24 mouse cellular contexts compared by ENCODE assay signal in the genomic region with DNA sequence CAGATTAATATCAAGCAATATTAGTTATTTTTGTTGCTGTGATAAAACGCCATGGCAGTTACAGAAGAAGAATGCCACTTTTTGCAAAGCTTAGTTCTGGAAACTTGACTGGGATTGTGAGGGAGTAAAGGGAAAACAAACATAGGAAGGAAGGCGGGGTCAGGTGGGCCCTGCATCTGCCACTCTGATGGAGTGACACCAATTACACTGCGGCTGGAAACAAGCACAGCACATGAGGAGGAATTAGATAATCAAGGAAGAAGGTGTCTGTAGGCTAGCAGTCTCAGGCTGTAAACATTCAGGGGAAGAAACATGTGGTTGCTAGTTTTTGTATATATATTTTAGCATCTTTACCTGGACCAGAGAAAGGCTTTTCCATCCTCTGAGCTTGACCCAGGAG.
DNase-seq lines count a peak whose midpoint lies in the region; ATAC-seq and TF ChIP-seq lines count a peak whose summit lies in the region.
"Had no signal": no experiment of that assay in that cellular context is flagged by ENCODE, and none has a peak within 500 bp of the region (broad histone marks: within the 10 kb centered on the region; RNA-seq: fewer than 3 reads in every experiment).

No protein-coding gene starts in this region.

- H3K4me2 ChIP-seq in hindbrain, embryonic 12.5 days (replicated peaks): no peak overlapping the region
- H3K4me2 ChIP-seq in hindbrain, postnatal 0 days (ENCODE audit: low read depth, low read length): no peak overlapping the region
- no peak overlapping the region for H3K4me2 ChIP-seq in midbrain, embryonic 14.5 days (ENCODE audit: low read length)
- no peak overlapping the region for H3K4me2 ChIP-seq in forebrain, embryonic 15.5 days (replicated peaks)
- H3K4me2 ChIP-seq: embryonic facial prominence, embryonic 13.5 days; heart, embryonic 15.5 days; limb, embryonic 15.5 days; liver, embryonic 13.5 days had no signal

- H3K9me3 ChIP-seq in hindbrain, embryonic 12.5 days (replicated peaks): no peaks in the 10 kb centered on the region
- no peaks in the 10 kb centered on the region for H3K9me3 ChIP-seq in hindbrain, postnatal 0 days (ENCODE audit: low read length)
- no peaks in the 10 kb centered on the region for H3K9me3 ChIP-seq in midbrain, embryonic 14.5 days (ENCODE audit: control insufficient read depth, low read length)
- no peaks in the 10 kb centered on the region for H3K9me3 ChIP-seq in midbrain, embryonic 10.5 days (replicated peaks)
- no peaks in the 10 kb centered on the region for H3K9me3 ChIP-seq in forebrain, embryonic 15.5 days
- H3K9me3 ChIP-seq: embryonic facial prominence, embryonic 13.5 days; heart, embryonic 10.5 days; heart, embryonic 15.5 days; limb, embryonic 10.5 days; limb, embryonic 15.5 days; liver, embryonic 13.5 days; megakaryocyte, embryonic 14.5 days had no signal

- no peak overlapping the region for H3K27ac ChIP-seq in hindbrain, embryonic 12.5 days
- no peak overlapping the region for H3K27ac ChIP-seq in hindbrain, postnatal 0 days
- peak overlapping the region; percentile 28; the same call in 1 of the 2 replicates for H3K27ac ChIP-seq in midbrain, embryonic 14.5 days (replicated peaks; ENCODE audit: low read depth, low read length)
- no peak overlapping the region for H3K27ac ChIP-seq in midbrain, embryonic 10.5 days (replicated peaks)
- H3K27ac ChIP-seq in forebrain, embryonic 15.5 days (replicated peaks): peak overlapping the region; percentile 27
- H3K27ac ChIP-seq: embryonic facial prominence, embryonic 13.5 days; heart, embryonic 10.5 days; heart, embryonic 15.5 days; limb, embryonic 10.5 days; limb, embryonic 15.5 days; liver, embryonic 13.5 days had no signal

- peak; percentile 75; the same call in 1 of the 2 replicates for ATAC-seq in hindbrain, embryonic 12.5 days (ENCODE audit: low FRiP score)
- no peak for ATAC-seq in hindbrain, postnatal 0 days
- no peak for ATAC-seq in midbrain, embryonic 14.5 days (ENCODE audit: low FRiP score, low TSS enrichment)
- ATAC-seq in forebrain, embryonic 15.5 days (replicated peaks): no peak
- ATAC-seq: intestine, postnatal 0 days; lung, postnatal 0 days had no signal

- no peak overlapping the region for H3K9ac ChIP-seq in hindbrain, embryonic 12.5 days
- H3K9ac ChIP-seq in hindbrain, postnatal 0 days (replicated peaks; ENCODE audit: low read length): no peak overlapping the region
- no peak overlapping the region for H3K9ac ChIP-seq in midbrain, embryonic 14.5 days (replicated peaks; ENCODE audit: low read length)
- H3K9ac ChIP-seq in forebrain, embryonic 15.5 days (replicated peaks): no peak overlapping the region
- H3K9ac ChIP-seq: embryonic facial prominence, embryonic 13.5 days; heart, embryonic 15.5 days; limb, embryonic 15.5 days; liver, embryonic 13.5 days had no signal

- WGBS in hindbrain, embryonic 12.5 days: 72% methylated on average over 3 of the region's 3 CpGs
- 63% methylated on average over 3 of the region's 3 CpGs for WGBS in hindbrain, postnatal 0 days
- 79% methylated on average over 3 of the region's 3 CpGs for WGBS in midbrain, embryonic 14.5 days
- 88% methylated on average over 3 of the region's 3 CpGs for WGBS in midbrain, embryonic 10.5 days
- WGBS in forebrain, embryonic 15.5 days: 59% methylated on average over 3 of the region's 3 CpGs

- no peak for TF ChIP-seq CTCF in hindbrain, postnatal 0 days (IDR thresholded peaks at IDR 0.05; ENCODE audit: low read depth)

- no peaks in the 10 kb centered on the region for H3K36me3 ChIP-seq in hindbrain, embryonic 12.5 days
- H3K36me3 ChIP-seq in hindbrain, postnatal 0 days (ENCODE audit: insufficient read depth, low read length): no peaks in the 10 kb centered on the region
- no peaks in the 10 kb centered on the region for H3K36me3 ChIP-seq in midbrain, embryonic 14.5 days (ENCODE audit: control insufficient read depth, insufficient read depth, low read length)
- H3K36me3 ChIP-seq in midbrain, embryonic 10.5 days: no peaks in the 10 kb centered on the region
- no peaks in the 10 kb centered on the region for H3K36me3 ChIP-seq in forebrain, embryonic 15.5 days
- H3K36me3 ChIP-seq: embryonic facial prominence, embryonic 13.5 days; heart, embryonic 10.5 days; heart, embryonic 15.5 days; limb, embryonic 10.5 days; limb, embryonic 15.5 days; liver, embryonic 13.5 days had no signal

- H3K4me1 ChIP-seq in hindbrain, embryonic 12.5 days: no peaks in the 10 kb centered on the region
- H3K4me1 ChIP-seq in hindbrain, postnatal 0 days (ENCODE audit: insufficient read depth, low read length): no peaks in the 10 kb centered on the region
- 0 out of 2 replicates have a peak, but pooled peaks cover 3% of the 10 kb centered on the region for H3K4me1 ChIP-seq in midbrain, embryonic 14.5 days (ENCODE audit: control insufficient read depth, insufficient read depth, low read length)
- H3K4me1 ChIP-seq in midbrain, embryonic 10.5 days: 0 out of 2 replicates have a peak, but pooled peaks cover 2% of the 10 kb centered on the region
- peaks cover 29% of the 10 kb centered on the region for H3K4me1 ChIP-seq in forebrain, embryonic 15.5 days
- H3K4me1 ChIP-seq: embryonic facial prominence, embryonic 13.5 days; heart, embryonic 10.5 days; heart, embryonic 15.5 days; limb, embryonic 10.5 days; limb, embryonic 15.5 days; liver, embryonic 13.5 days; megakaryocyte, embryonic 14.5 days had no signal

- DNase-seq in hindbrain, postnatal 0 days (ENCODE audit: low spot score): no peak
- DNase-seq in midbrain, embryonic 14.5 days: no peak
- DNase-seq in midbrain, embryonic 10.5 days (ENCODE audit: low spot score): no peak
- no peak for DNase-seq in ovary, postnatal 36 days (ENCODE audit: low spot score)
- DNase-seq: adrenal gland, postnatal 25 days; B cell, adult 2 months; cerebellum, adult 18-20 months; cerebellum, postnatal 10 days; gastrocnemius, postnatal 10 days; kidney, postnatal 14 days; layer of hippocampus, adult 9-11 months; liver, embryonic 13.5 days; lung, adult 18-20 months; lung, postnatal 4 days had no signal

- no peaks in the 10 kb centered on the region for H3K27me3 ChIP-seq in hindbrain, embryonic 12.5 days
- H3K27me3 ChIP-seq in hindbrain, postnatal 0 days (ENCODE audit: insufficient read depth, low read length): no peaks in the 10 kb centered on the region
- no peaks in the 10 kb centered on the region for H3K27me3 ChIP-seq in midbrain, embryonic 14.5 days (ENCODE audit: control insufficient read depth, insufficient read depth, low read length)
- no peaks in the 10 kb centered on the region for H3K27me3 ChIP-seq in midbrain, embryonic 10.5 days (ENCODE audit: low read depth, poor library complexity, severe bottlenecking)
- no peaks in the 10 kb centered on the region for H3K27me3 ChIP-seq in forebrain, embryonic 15.5 days
- H3K27me3 ChIP-seq: embryonic facial prominence, embryonic 13.5 days; heart, embryonic 15.5 days; limb, embryonic 15.5 days; liver, embryonic 13.5 days had no signal

- H3K4me3 ChIP-seq in hindbrain, embryonic 12.5 days: no peak overlapping the region
- H3K4me3 ChIP-seq in hindbrain, postnatal 0 days (ENCODE audit: low read length): no peak overlapping the region
- no peak overlapping the region for H3K4me3 ChIP-seq in midbrain, embryonic 14.5 days (replicated peaks; ENCODE audit: low read depth, low read length)
- no peak overlapping the region for H3K4me3 ChIP-seq in midbrain, embryonic 10.5 days
- no peak overlapping the region for H3K4me3 ChIP-seq in forebrain, embryonic 15.5 days
- H3K4me3 ChIP-seq: embryonic facial prominence, embryonic 13.5 days; heart, embryonic 10.5 days; heart, embryonic 15.5 days; limb, embryonic 10.5 days; limb, embryonic 15.5 days; liver, embryonic 13.5 days; megakaryocyte, embryonic 14.5 days had no signal

Comparison
In these comparisons a context has a peak if more than half of its experiments do, and no peak if none do; other contexts are left out.
1. H3K27ac ChIP-seq: peak in midbrain, embryonic 14.5 days (single experiment) and forebrain, embryonic 15.5 days (single experiment); none in hindbrain, embryonic 12.5 days (single experiment), hindbrain, postnatal 0 days (single experiment) and midbrain, embryonic 10.5 days (single experiment).